Mouse (Mus musculus) cortical plate, adult 2 months (tissue): ENCODE data around the gene Gm49383.

Experiments
- CTCF ChIP-seq: fragments of 200-500 bp; IDR thresholded peaks from 2 replicates; pipeline ENCODE4 v1.5.1; 2011; ENCODE audit warnings: mild to moderate bottlenecking, control low read depth, low read length; ENCODE audit not compliant: insufficient read depth; ENCODE audit errors: extremely low read depth
- POLR2A ChIP-seq: fragments of 200-500 bp; IDR thresholded peaks from 2 replicates; pipeline ENCODE4 v1.6.1; 2011; ENCODE audit warnings: mild to moderate bottlenecking, low read length, control low read depth; ENCODE audit not compliant: insufficient read depth; ENCODE audit errors: extremely low read depth

GRCm38 (mm10) chr12:69229251-69229650, 32.3 kb upstream of the Gm49383 start:
- TF ChIP-seq POLR2A (no peak), CTCF (no peak)
